Mouse (Mus musculus) bone marrow macrophage, adult 2 months (primary cell): Measurements from ENCODE around the gene Snx21.

ENCODE experiments used
- CTCF ChIP-seq: IDR thresholded peaks from 2 replicates; pipeline ENCODE4 v1.5.1; 2012; ENCODE audit warnings: low read depth, mild to moderate bottlenecking, low read length, moderate library complexity
- POLR2A ChIP-seq: IDR thresholded peaks from 2 replicates; pipeline ENCODE4 v1.6.1; 2012; ENCODE audit warnings: mild to moderate bottlenecking, low read depth, low read length, borderline replicate concordance

- TF ChIP-seq CTCF, result no peak
- no peak for TF ChIP-seq POLR2A
These were observed 37.6 kb downstream of the Snx21 start for GRCm38 (mm10) chr2:164823181-164823585.
